Mouse (Mus musculus) myocyte (in vitro differentiated cells): Measurements from ENCODE around the gene Actl11. TPM values are rescaled to one million over a fixed set of nuclear protein-coding genes. Genes with fewer than 3 reads are reported as not detected.

ENCODE experiments used
- H3K27me3 ChIP-seq: one replicate; pipeline ENCODE4 v1.6.1; 2011; ENCODE audit not compliant: control insufficient read depth, insufficient read depth, insufficient read length
- H3K36me3 ChIP-seq: one replicate; pipeline ENCODE4 v1.6.1; 2011; ENCODE audit not compliant: control insufficient read depth, insufficient read depth
- H3K4me2 ChIP-seq: one replicate; pipeline ENCODE4 v1.6.1; 2011; ENCODE audit warnings: low read depth, control low read depth
- H3K4me3 ChIP-seq: one replicate; pipeline ENCODE4 v1.5.1; 2011; ENCODE audit warnings: mild to moderate bottlenecking, control low read depth, moderate library complexity
- H3K79me2 ChIP-seq: one replicate; pipeline ENCODE4 v1.6.1; 2011; ENCODE audit not compliant: control insufficient read depth, insufficient read depth
- H3ac ChIP-seq: one replicate; pipeline ENCODE4 v1.6.1; 2011; ENCODE audit not compliant: control insufficient read depth, insufficient read length
- CEBPB ChIP-seq: IDR thresholded peaks from 2 replicates; pipeline ENCODE4 v1.6.1; 2011; ENCODE audit warnings: mild to moderate bottlenecking, moderate library complexity; ENCODE audit not compliant: poor library complexity, insufficient read depth, severe bottlenecking
- E2F4 ChIP-seq: IDR thresholded peaks from one replicate; pipeline ENCODE4 v1.6.1; 2011; ENCODE audit warnings: mild to moderate bottlenecking, control low read depth, moderate library complexity; ENCODE audit not compliant: insufficient read depth
- MAX ChIP-seq: IDR thresholded peaks from one replicate; pipeline ENCODE4 v1.6.1; 2011; ENCODE audit warnings: low read depth, mild to moderate bottlenecking, control low read depth
- MYOD1 ChIP-seq, 3 experiments: IDR thresholded peaks; one replicate each; pipeline ENCODE4 v1.6.1; 2011; ENCODE audit warnings: control low read depth in 2 of 3, low read depth in 2 of 3, mild to moderate bottlenecking in 2 of 3, moderate library complexity in 1 of 3; ENCODE audit not compliant: insufficient read length in 2 of 3, control insufficient read depth in 1 of 3
- MYOG ChIP-seq, 3 experiments: IDR thresholded peaks; one replicate each; pipeline ENCODE4 v1.6.1; 2011; ENCODE audit warnings: control low read depth in 2 of 3, low read depth in 2 of 3, mild to moderate bottlenecking in 2 of 3; ENCODE audit not compliant: insufficient read length in 2 of 3, control insufficient read depth in 1 of 3, insufficient read depth in 1 of 3
- POLR2A ChIP-seq: IDR thresholded peaks from one replicate; pipeline ENCODE4 v1.6.1; 2011; ENCODE audit warnings: low read depth, mild to moderate bottlenecking, control low read depth, moderate library complexity; ENCODE audit not compliant: insufficient read length
- POLR2AphosphoS2 ChIP-seq: IDR thresholded peaks from one replicate; pipeline ENCODE4 v1.6.1; 2011; ENCODE audit warnings: low read depth, control low read depth; ENCODE audit not compliant: insufficient read length
- REST ChIP-seq: IDR thresholded peaks from one replicate; pipeline ENCODE4 v1.6.1; 2011; ENCODE audit warnings: mild to moderate bottlenecking, control low read depth, moderate library complexity; ENCODE audit not compliant: insufficient read depth, insufficient read length
- SRF ChIP-seq: IDR thresholded peaks from one replicate; pipeline ENCODE4 v1.6.1; 2011; ENCODE audit warnings: low read depth; ENCODE audit not compliant: control insufficient read depth, insufficient read length
- TCF12 ChIP-seq: IDR thresholded peaks from one replicate; pipeline ENCODE4 v1.6.1; 2011; ENCODE audit warnings: mild to moderate bottlenecking, control low read depth; ENCODE audit not compliant: poor library complexity, insufficient read depth, severe bottlenecking
- TCF3 ChIP-seq: IDR thresholded peaks from one replicate; pipeline ENCODE4 v1.6.1; 2011; ENCODE audit warnings: low read depth, control low read depth; ENCODE audit not compliant: insufficient read length
- USF1 ChIP-seq: IDR thresholded peaks from one replicate; pipeline ENCODE4 v1.6.1; 2011; ENCODE audit warnings: low read depth, mild to moderate bottlenecking, control low read depth, moderate library complexity
- polyA plus RNA-seq: library from polyadenylated mRNA; unstranded; fragments of >200 nt; fragmentation: generic; extraction: Trizol; gene quantifications from one replicate; pipeline ENCODE4 v1.2.1, GENCODE M21; 2012; ENCODE audit warnings: missing spikeins

The Actl11 gene
- polyA plus RNA-seq, 1 experiment = not detected

- TF ChIP-seq TCF3 (no peak), REST (no peak), MYOD1 (IDR thresholded peaks at IDR 0.05; ENCODE audit: control insufficient read depth in 1 of 3, insufficient read length in 2 of 3, low read depth in 2 of 3) (no peak), MYOG (IDR thresholded peaks at IDR 0.05; ENCODE audit: control insufficient read depth in 1 of 3, insufficient read depth in 1 of 3, insufficient read length in 2 of 3, low read depth in 2 of 3) (no peak), POLR2A (no peak), E2F4 (no peak), SRF (no peak), CEBPB (no peak), USF1 (no peak)
Measured at GRCm38 (mm10) chr9:107936831-107937230, 8.6 kb downstream of the Actl11 start.

GRCm38 (mm10) chr9:107947241-107948194 is 19.2 kb downstream of the Actl11 start:
- Histone ChIP-seq H3K4me2 (peak overlapping the region; percentile 69), H3K79me2 (peaks cover 12% of the 10 kb centered on the region), H3ac (no peak overlapping the region), H3K36me3 (no peaks in the 10 kb centered on the region), H3K27me3 (no peaks in the 10 kb centered on the region), H3K4me3 (no peak overlapping the region)
- TF ChIP-seq USF1 (no peak), TCF3 (peak; percentile 32), TCF12 (no peak), MYOD1 (IDR thresholded peaks at IDR 0.05; ENCODE audit: control insufficient read depth in 1 of 3, insufficient read length in 2 of 3, low read depth in 2 of 3) (peak in 2 of 3 experiments; percentile 62 to 76), CEBPB (no peak), REST (no peak), MYOG (IDR thresholded peaks at IDR 0.05; ENCODE audit: control insufficient read depth in 1 of 3, insufficient read depth in 1 of 3, insufficient read length in 2 of 3, low read depth in 2 of 3) (peak in 1 of 3 experiments; percentile 32), E2F4 (no peak), POLR2AphosphoS2 (no peak), MAX (no peak), POLR2A (peak; percentile 40), SRF (no peak)

More at GRCm38 (mm10) chr9:107936831-107937230, 8.6 kb downstream of the Actl11 start:
- Histone ChIP-seq H3K4me3 (no peak overlapping the region), H3K36me3 (no peaks in the 10 kb centered on the region), H3K27me3 (peaks cover 38% of the 10 kb centered on the region), H3ac (no peak overlapping the region), H3K4me2 (no peak overlapping the region), H3K79me2 (no peaks in the 10 kb centered on the region)

- Histone ChIP-seq H3K4me3 (no peak overlapping the region), H3K36me3 (no peaks in the 10 kb centered on the region), H3K79me2 (peaks cover 28% of the 10 kb centered on the region), H3K4me2 (no peak overlapping the region), H3K27me3 (no peaks in the 10 kb centered on the region), H3ac (no peak overlapping the region)
- TF ChIP-seq TCF3 = no peak
Measured at GRCm38 (mm10) chr9:107949184-107949921, 21.1 kb downstream of the Actl11 start.

GRCm38 (mm10) chr9:107949922-107950235 is 21.6 kb downstream of the Actl11 start, which contains the start of gene Traip:
Traip (plus strand) TSS chr9:107950136.
- H3K36me3 ChIP-seq = no peaks in the 10 kb centered on the region
- H3ac ChIP-seq = peak within 1 kb of the TSS; percentile 18
- TF ChIP-seq MYOD1 (IDR thresholded peaks at IDR 0.05; ENCODE audit: control insufficient read depth in 1 of 3, insufficient read length in 2 of 3, low read depth in 2 of 3) = no peak
- TF ChIP-seq SRF = no peak
- no peak for TF ChIP-seq TCF3
- no peak for TF ChIP-seq E2F4
- TF ChIP-seq REST = no peak
- TF ChIP-seq TCF12 = no peak
- TF ChIP-seq MYOG (IDR thresholded peaks at IDR 0.05; ENCODE audit: control insufficient read depth in 1 of 3, insufficient read depth in 1 of 3, insufficient read length in 2 of 3, low read depth in 2 of 3) = no peak
- no peak for TF ChIP-seq POLR2AphosphoS2
- TF ChIP-seq CEBPB = no peak
- TF ChIP-seq MAX = no peak
- TF ChIP-seq USF1 = no peak
- no peak for TF ChIP-seq POLR2A

More at GRCm38 (mm10) chr9:107949922-107950235, 21.6 kb downstream of the Actl11 start, which contains the start of gene Traip:
- Histone ChIP-seq H3K4me3 (peak within 1 kb of the TSS; percentile 70), H3K79me2 (peaks cover 31% of the 10 kb centered on the region), H3K4me2 (peak within 1 kb of the TSS; percentile 84), H3K27me3 (no peaks in the 10 kb centered on the region)
